Mouse (Mus musculus): ENCODE measurements around the gene Cryge.
"Not testable (repeated sequence)": the region's sequence is repeated elsewhere in the genome, so short reads cannot be mapped to it uniquely, and the experiment has no call there.

The Cryge gene

DNA sequence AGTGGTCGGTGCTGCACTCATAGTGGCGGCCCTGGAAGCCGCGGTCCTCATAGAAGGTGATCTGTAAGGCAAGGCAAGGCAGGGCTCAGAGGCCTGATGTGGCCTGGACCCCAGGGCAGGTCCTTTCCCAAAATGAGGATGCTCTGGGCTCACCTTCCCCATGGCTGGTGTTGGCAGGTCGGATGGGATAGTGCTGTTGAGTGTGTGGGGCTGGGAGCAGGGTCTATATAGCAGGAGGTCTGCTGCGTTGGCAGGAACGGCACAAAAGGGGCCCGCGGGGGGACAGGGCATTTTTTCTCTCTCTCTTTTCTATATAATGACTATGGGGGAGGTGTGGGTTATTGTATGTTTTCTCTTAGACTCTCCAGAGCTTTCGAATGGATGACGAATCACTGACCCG, at the start of gene Cryge:
Cryge (minus strand) TSS at position 198 of the 400 bp plus-strand sequence.
- DNase-seq, result not testable (repeated sequence)

- DNase-seq, result no peak
Measured at GRCm38 (mm10) chr1:65096953-65097352, 46.0 kb upstream of the Cryge start.

- DNase-seq, result no peak
Measured at GRCm38 (mm10) chr1:65091566-65091965, 40.6 kb upstream of the Cryge start.

DNA sequence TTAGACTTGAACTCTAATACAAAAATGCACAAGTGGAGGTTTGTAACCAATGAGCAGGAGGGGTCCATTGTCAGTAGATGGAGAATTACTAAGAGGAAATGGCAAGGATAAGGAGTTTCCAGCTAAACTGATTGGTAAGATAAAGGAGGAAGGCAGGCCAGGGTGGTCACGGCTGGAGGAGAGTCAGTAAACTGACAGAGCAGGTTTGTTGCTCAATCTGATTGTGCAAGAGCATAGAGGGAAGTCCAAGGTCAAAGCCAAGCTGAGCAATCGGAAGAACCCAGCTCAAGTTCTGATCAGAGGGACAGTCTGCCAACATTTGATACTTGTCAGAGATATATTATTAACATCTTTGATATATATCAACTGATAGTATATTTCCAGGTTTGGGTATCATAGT, 39.4 kb upstream of the Cryge start:
- no peak for DNase-seq

GRCm38 (mm10) chr1:65088567-65089356, 37.8 kb upstream of the Cryge start:
- peak; percentile 11 for DNase-seq

DNA sequence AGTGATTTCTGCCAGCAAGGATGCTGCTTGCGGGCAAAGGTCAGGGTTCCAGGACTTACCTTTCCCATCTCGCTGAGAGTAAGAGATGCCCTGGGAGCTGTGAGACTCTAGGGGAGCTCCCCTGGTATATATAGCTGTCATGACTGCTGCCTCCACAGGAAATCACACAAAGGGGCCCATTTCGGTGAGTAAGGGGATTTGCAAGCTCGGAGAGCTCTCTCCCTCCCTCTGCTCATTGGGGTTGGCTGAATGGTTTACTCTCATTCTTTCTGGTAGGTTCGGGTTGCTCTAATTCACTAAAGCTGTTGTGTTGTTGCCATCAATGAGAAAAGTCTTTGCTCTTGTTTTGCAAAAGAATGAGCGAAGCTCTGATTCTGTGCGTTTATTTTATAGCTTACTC, 31.2 kb upstream of the Cryge start, which contains the start of gene Crygb:
Crygb (minus strand) TSS at position 101 of the 400 bp plus-strand sequence.
- DNase-seq, result no peak

- DNase-seq, result no peak
Measured at GRCm38 (mm10) chr1:65075607-65076006, 24.7 kb upstream of the Cryge start.

DNA sequence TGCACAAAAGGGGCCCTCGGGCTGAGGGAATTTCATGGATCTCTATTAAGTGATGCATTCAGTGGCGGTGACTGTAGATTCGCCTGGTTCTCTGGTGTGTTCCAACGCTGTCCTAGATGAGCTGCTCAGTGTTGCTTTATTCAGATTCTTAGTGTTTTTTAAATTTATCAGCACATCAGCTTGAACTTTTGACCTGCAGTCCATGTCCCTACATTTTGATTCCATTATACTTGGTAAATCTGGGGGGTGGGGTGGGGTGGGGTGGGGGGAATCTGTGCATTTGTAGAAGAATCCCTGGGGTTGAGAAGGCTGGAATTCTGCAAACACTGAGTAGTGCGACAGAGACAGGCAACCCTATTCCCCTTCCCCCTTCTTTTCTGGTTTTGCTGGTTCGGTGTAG, 22.6 kb upstream of the Cryge start, which contains the start of gene Crygc:
Crygc (minus strand) TSS at position 101 of the 400 bp plus-strand sequence.
- DNase-seq, result no peak

DNA sequence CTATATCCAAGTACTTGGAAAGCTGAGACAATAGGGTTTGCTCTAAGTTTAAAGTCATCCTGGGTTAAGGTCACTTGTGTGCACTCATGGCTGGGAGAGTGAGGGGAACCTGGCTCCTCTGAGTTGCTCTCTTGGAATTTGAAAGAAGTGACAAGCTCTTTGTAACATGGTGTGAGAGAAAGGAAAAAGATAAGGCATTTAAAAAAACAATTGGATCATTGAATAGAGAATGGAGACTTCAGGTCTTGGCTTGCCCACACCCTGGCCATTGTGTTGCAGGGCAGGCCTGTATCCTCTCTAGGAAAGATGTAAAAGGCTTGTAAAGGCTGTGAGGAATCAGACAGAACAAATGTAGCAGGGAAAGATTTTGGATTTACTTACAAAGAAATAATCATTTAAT, 16.9 kb upstream of the Cryge start:
- DNase-seq, result no peak

- DNase-seq, result peak; percentile 62
Measured at GRCm38 (mm10) chr1:65064201-65064600, 13.3 kb upstream of the Cryge start.

GRCm38 (mm10) chr1:65063352-65063751, 12.4 kb upstream of the Cryge start, which contains the start of gene Crygd:
Gene Crygd, minus strand, starts transcription at chr1:65063452.
- DNase-seq, result no peak

- no peak for DNase-seq
Measured at GRCm38 (mm10) chr1:65052140-65052539, 1.2 kb upstream of the Cryge start.

DNA sequence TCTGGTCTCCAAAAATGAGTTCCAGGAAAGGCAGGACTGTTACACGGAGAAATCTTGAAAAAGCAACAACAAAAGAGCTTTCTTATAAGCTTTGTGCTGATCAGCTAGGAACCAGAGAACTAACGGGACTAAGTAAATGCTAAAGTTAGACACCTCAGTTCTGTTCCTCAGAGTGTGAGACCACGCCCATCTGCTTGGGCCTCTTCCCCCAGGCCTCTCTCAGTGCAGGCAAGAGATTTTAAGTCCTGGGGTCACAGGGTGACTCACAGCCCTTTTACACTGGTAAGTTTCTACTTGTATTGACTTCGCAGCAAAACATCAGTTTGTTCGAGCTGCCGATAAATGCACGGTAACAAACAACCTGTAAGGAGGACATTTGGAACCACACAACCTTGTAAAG, 747 bp upstream of the Cryge start:
- no peak for DNase-seq

GRCm38 (mm10) chr1:65048781-65049180, 2.2 kb downstream of the Cryge start:
- DNase-seq, result no peak

DNA sequence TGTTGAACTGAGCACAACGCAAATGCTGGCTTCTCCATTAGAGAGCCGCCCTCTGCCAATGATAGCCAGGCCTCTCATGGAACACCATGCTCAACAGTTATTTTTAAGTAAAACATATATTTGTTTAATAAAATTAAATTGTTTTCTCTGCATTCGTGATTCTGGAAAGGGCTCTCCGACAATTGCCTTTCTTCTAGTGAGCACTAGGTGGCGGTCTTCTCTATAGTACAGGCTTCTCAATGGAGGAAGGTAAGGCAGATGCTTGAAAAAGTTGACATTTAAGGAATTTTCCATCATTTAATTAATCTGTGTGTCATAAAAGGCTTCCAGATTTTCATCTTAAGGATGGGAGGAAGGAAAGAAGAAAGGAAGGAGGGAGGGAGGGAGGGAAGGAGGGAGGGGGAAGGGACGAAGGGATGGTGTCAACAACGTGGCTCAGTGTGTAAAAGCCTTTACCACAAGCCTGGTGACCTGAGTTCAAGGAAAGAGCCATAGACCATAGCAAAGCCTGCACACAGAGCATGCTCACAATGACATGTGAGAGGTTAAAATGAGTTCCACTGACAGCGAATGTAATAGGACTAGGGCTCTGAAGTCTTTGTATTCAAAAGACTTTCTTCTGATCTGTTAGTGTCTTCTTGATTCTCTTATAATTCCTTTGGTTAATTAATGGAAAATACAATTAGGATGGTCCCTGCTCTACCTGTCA, 4.4 kb downstream of the Cryge start:
- peak; percentile 54 for DNase-seq

GRCm38 (mm10) chr1:65043433-65043832, 7.5 kb downstream of the Cryge start:
- DNase-seq, result no peak

- DNase-seq, result no peak
Measured at GRCm38 (mm10) chr1:65041837-65042236, 9.1 kb downstream of the Cryge start.

- no peak for DNase-seq
Measured at GRCm38 (mm10) chr1:65040806-65041205, 10.1 kb downstream of the Cryge start.

DNA sequence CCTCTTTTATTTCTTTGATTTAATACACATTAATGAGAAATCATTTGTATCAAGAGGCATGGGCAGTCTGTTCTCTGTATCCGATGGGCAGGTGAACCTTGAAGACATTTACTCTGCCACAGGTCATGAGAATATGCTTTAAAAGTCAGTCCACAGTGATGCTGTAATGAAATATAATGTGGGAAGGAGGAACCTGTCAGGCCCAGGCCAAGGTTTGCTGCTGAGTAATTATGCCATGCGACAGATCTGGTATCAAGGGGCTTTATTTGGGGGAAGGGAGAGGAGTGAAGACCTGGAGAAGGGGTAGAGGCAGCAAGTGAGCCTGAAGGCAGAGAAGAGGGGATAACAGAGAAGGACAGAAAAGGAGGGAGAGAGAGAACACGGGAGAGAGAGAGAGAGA, 11.3 kb downstream of the Cryge start:
- no peak for DNase-seq

GRCm38 (mm10) chr1:65037542-65037941, 13.4 kb downstream of the Cryge start:
- DNase-seq, result no peak

GRCm38 (mm10) chr1:65035513-65035912, 15.4 kb downstream of the Cryge start:
- no peak for DNase-seq

DNA sequence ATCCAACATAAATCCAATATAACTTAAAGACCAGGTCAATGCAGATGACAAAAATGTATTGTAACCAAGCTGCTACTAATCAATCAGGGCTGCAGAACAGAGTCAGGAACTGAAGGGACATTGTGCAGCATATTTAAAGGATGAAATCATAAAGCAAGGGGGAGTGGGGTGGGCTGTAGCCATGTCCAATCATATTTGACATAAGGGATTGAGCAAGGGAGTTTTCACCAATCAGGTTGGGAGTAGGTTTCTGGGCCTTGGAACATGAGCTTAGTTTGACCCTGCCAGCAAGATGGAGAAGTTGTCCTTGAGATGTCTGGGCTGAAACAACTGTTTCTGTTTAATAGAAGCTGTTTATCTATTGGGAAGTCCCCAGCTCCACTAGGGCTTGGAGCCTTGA, 18.3 kb downstream of the Cryge start, which contains the start of gene Akr1cl:
Akr1cl (minus strand) TSS at position 119 of the 400 bp plus-strand sequence.
- no peak for DNase-seq

DNA sequence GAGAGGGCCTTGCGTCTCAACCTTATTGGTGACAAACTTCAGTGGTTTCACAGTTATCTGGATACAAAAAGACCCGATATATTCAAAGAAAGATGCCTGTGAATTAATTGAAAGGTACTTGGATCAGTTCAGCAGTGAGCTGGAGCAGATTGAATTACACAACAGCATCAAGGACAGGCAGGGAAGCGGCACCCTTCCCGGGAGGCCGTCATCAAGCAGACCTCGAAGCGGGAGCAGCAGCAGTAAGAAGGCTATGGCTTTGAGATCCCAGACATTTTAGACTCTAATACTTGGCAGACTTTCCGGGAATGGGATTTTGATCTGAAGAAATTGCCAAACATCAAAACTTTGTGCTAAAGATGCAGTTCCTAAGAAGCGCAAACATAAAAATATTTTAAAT, 22.7 kb downstream of the Cryge start:
- no peak for DNase-seq

- DNase-seq, result no peak
Measured at GRCm38 (mm10) chr1:65012726-65013125, 38.2 kb downstream of the Cryge start.
